Mouse (Mus musculus) heart, postnatal 0 days (tissue): ENCODE data around the gene Tas1r3. TPM values are rescaled to one million over a fixed set of nuclear protein-coding genes. Genes with fewer than 3 reads are reported as not detected.

ENCODE experiments used
- ATAC-seq: fragments of 200-750 bp; cut with Nextera tagmentation; 2 replicates; pipeline ENCODE4 v1.8.0; 2017; ENCODE audit warnings: low read depth, moderate number of reproducible peaks, moderate library complexity; ENCODE audit not compliant: insufficient read depth
- DNase-seq: peaks from one replicate; pipeline ENCODE4 v3.0.0-alpha.2; 2016; ENCODE audit warnings: low spot score
- H3K27ac ChIP-seq: fragments of 300-500 bp; sonication (generic); 2 replicates; pipeline ENCODE4 v1.5.1; 2014; ENCODE audit warnings: low read depth, mild to moderate bottlenecking
- H3K27me3 ChIP-seq: fragments of 300-500 bp; sonication (generic); 2 replicates; pipeline ENCODE4 v1.6.1; 2014; ENCODE audit warnings: low read length, mixed read lengths; ENCODE audit not compliant: control insufficient read depth, insufficient read depth
- H3K36me3 ChIP-seq: fragments of 300-500 bp; sonication (generic); replicated peaks from 2 replicates; pipeline ENCODE4 v1.6.1; 2014; ENCODE audit warnings: low read length, mixed read lengths; ENCODE audit not compliant: control insufficient read depth, insufficient read depth
- H3K4me1 ChIP-seq: fragments of 300-500 bp; sonication (generic); 2 replicates; pipeline ENCODE4 v1.6.1; 2014; ENCODE audit warnings: antibody characterized with exemption; ENCODE audit not compliant: control insufficient read depth, insufficient read depth
- H3K4me2 ChIP-seq: fragments of 300-500 bp; sonication (generic); 2 replicates; pipeline ENCODE4 v1.6.1; 2014; ENCODE audit warnings: low read depth, mild to moderate bottlenecking, low read length, moderate library complexity
- H3K4me3 ChIP-seq: fragments of 300-500 bp; sonication (generic); 2 replicates; pipeline ENCODE4 v1.5.1; 2014; ENCODE audit warnings: low read depth, low read length
- H3K9ac ChIP-seq: fragments of 300-500 bp; sonication (generic); replicated peaks from 2 replicates; pipeline ENCODE4 v1.6.1; 2014; ENCODE audit warnings: low read depth, low read length, mixed read lengths
- H3K9me3 ChIP-seq: fragments of 300-500 bp; sonication (generic); replicated peaks from 2 replicates; pipeline ENCODE4 v1.6.1; 2016; ENCODE audit warnings: low read length; ENCODE audit not compliant: control insufficient read depth
- CTCF ChIP-seq: IDR thresholded peaks from 2 replicates; pipeline ENCODE4 v1.5.1; 2016; ENCODE audit warnings: antibody characterized with exemption, control low read depth, low read depth
- EP300 ChIP-seq: IDR thresholded peaks from 2 replicates; pipeline ENCODE4 v1.6.1; 2016; ENCODE audit warnings: antibody characterized with exemption, low read depth
- WGBS: fragments of 180-500 bp; shearing (Covaris S2); extraction: QIAGEN DNeasy Blood & Tissue Kit; methylation state at CpG from one replicate; pipeline ENCODE4 v1.1.7; 2014; 5-methylcytosine and 5-hydroxymethylcytosine counted together
- polyA plus RNA-seq: library from polyadenylated mRNA; unstranded; fragments of >200 nt; fragmentation: Nextera tagmentation; extraction: Ambion mirVana; gene quantifications from 2 replicates; pipeline ENCODE4 v1.2.1, GENCODE M21; 2015
- total RNA-seq: library from RNA; depleted of rRNA; stranded (reverse); fragments of >200 nt; gene quantifications from 2 replicates; pipeline ENCODE4 v1.2.3, GENCODE M21; 2014; ENCODE audit warnings: low replicate concordance

The Tas1r3 gene
- total and polyA plus RNA-seq, 2 experiments from 2014 or later: 0.05 to 0.11 TPM

DNA sequence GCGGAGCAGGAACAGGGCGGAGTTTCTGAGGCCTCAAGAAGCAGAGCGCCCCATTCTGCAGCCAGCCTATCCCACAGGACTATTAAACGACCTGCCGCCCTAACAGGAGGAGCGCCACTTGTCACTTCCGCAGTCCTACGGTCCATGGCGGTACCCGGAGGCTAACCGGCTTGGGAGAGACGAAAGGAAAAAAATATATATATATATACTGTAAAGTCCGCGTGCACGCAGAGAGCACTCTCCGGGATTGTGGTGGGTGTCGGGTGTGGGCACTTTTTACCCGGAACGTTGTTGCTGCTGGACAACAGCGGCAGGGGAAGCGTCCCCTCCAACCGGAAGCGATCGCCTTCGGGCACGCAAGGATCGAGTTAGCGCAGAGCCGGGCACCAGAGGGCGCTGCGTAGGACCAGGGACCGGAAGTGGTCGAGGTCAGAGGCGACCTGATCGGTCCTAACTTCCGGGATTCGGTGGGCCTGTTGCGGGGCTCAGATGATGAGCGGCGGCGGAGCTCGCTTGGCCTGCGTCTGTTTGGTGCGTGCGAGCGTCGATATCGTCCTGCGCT is 31.9 kb downstream of the Tas1r3 start, which contains the start of gene Aurkaip1:
Gene Aurkaip1 (plus strand): TSS at position 68 of the 562 bp plus-strand sequence.
- peak within 1 kb of the TSS; percentile 72 for H3K4me3 ChIP-seq
- H3K36me3 ChIP-seq: peaks cover 25% of the 10 kb centered on the region
- ATAC-seq: peak; percentile 93
- H3K4me2 ChIP-seq: peak within 1 kb of the TSS; percentile 86
- H3K4me1 ChIP-seq: peaks cover 6% of the 10 kb centered on the region
- DNase-seq: peak; percentile 91
- H3K9me3 ChIP-seq: no peaks in the 10 kb centered on the region
- H3K27me3 ChIP-seq: no peaks in the 10 kb centered on the region
- TF ChIP-seq CTCF (peak; percentile 95), EP300 (no peak)
- WGBS: under 1% methylated on average over 48 of the region's 49 CpGs
- H3K27ac ChIP-seq: peak within 1 kb of the TSS; percentile 86
- H3K9ac ChIP-seq: peak within 1 kb of the TSS; percentile 81

DNA sequence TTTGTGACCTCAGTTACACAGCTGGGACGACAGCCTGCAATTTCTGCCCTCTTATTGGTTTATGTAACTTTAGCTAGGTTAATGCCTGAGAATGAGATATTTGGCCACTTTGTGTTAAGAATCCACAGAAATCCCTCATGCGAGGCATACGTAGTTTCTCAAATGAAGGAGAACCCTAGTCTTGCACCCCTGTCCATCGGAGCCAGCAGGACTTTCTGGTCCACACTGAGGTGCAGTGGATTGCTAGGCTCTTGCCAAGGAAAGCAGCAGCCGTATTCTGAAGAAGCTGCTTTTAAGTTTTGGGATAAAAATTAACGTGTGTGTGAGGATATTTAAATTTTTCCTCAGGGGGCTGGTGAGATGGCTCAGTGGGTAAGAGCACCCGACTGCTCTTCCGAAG is 32.6 kb downstream of the Tas1r3 start:
- H3K36me3 ChIP-seq: peaks cover 28% of the 10 kb centered on the region
- TF ChIP-seq CTCF (no peak), EP300 (no peak)
- DNase-seq (no peak), ATAC-seq (no peak)
- no peaks in the 10 kb centered on the region for H3K27me3 ChIP-seq
- peak overlapping the region; percentile 86 for H3K27ac ChIP-seq
- H3K4me2 ChIP-seq: peak overlapping the region; percentile 86
- no peak overlapping the region for H3K9ac ChIP-seq
- 52% methylated on average over 8 of the region's 8 CpGs for WGBS
- peaks cover 6% of the 10 kb centered on the region for H3K4me1 ChIP-seq
- H3K4me3 ChIP-seq: peak overlapping the region; percentile 72
- no peaks in the 10 kb centered on the region for H3K9me3 ChIP-seq

DNA sequence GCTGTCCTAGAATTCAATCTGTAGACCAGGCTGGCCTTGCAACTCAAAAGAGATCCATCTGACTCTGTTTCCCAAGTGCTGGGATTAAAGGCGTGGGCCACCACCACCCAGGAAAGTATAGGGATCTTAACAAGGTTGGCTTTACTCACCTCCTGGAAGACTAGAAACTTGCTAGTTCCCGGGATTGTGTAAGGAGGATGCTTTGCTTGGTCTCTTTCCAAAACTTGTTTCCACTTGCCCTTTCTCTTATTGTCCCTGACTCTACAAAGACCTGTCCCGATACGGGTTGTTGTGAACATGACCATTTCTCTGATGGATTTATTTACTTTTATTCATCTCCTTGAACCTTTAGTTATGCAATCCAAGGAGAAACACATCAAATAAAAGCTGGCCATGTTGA is 33.3 kb downstream of the Tas1r3 start:
- no peak overlapping the region for H3K4me2 ChIP-seq
- DNase-seq (no peak), ATAC-seq (no peak)
- H3K9me3 ChIP-seq: no peaks in the 10 kb centered on the region
- no peak overlapping the region for H3K27ac ChIP-seq
- no peak for TF ChIP-seq CTCF
- TF ChIP-seq EP300: no peak
- peaks cover 36% of the 10 kb centered on the region for H3K36me3 ChIP-seq
- WGBS: 81% methylated on average over 4 of the region's 4 CpGs
- no peaks in the 10 kb centered on the region for H3K27me3 ChIP-seq
- H3K9ac ChIP-seq: no peak overlapping the region
- no peak overlapping the region for H3K4me3 ChIP-seq
- H3K4me1 ChIP-seq: peaks cover 6% of the 10 kb centered on the region

DNA sequence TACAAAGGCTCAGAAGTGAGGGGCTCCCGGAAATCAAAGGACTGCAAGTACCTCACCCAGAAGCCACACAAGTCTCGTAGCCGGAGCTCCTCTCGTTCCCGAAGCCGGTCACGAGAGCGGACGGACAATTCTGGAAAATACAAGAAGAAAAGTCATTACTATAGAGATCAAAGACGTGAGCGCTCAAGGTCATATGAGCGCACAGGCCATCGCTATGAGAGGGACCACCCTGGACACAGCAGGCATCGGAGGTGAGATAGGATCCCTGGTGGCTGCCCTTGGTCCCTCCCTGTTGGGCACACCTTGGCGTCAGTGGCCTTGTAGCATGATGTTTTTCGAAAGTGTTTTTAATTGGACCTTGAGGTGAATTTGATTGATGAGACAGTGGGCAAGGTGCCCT is 39.7 kb downstream of the Tas1r3 start:
- WGBS: 89% methylated on average over 16 of the region's 16 CpGs
- Histone ChIP-seq H3K9me3 (no peaks in the 10 kb centered on the region), H3K27ac (no peak overlapping the region), H3K9ac (no peak overlapping the region), H3K4me2 (no peak overlapping the region), H3K36me3 (peaks cover 93% of the 10 kb centered on the region), H3K4me3 (no peak overlapping the region), H3K4me1 (no peaks in the 10 kb centered on the region), H3K27me3 (no peaks in the 10 kb centered on the region)
- ATAC-seq (no peak), DNase-seq (no peak)
- TF ChIP-seq CTCF: no peak
- no peak for TF ChIP-seq EP300

DNA sequence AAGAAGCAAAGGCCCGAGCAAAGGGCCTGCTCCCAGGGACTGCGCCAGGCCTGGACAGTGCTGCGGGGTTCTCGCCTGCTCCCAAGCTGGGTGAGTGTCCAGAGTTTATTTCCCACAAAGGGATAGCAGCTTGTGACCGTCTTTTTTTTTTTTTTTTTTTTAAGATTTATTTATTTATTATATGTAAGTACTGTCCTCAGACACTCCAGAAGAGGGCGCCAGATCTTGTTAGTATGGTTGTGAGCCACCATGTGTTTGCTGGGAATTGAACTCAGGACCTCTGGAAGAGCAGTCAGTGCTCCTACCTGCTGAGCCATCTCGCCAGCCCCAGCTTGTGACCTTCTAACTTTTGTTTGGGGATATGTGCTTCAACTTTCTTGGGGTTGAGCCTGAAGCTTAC is 42.1 kb downstream of the Tas1r3 start:
- Histone ChIP-seq H3K9ac (no peak overlapping the region), H3K27me3 (no peaks in the 10 kb centered on the region), H3K4me2 (no peak overlapping the region), H3K27ac (no peak overlapping the region), H3K36me3 (peaks cover 96% of the 10 kb centered on the region), H3K4me3 (no peak overlapping the region), H3K9me3 (no peaks in the 10 kb centered on the region), H3K4me1 (no peaks in the 10 kb centered on the region)
- 68% methylated on average over 7 of the region's 7 CpGs for WGBS
- DNase-seq (no peak), ATAC-seq (no peak)
- peak; percentile 25 for TF ChIP-seq CTCF
- TF ChIP-seq EP300: no peak

DNA sequence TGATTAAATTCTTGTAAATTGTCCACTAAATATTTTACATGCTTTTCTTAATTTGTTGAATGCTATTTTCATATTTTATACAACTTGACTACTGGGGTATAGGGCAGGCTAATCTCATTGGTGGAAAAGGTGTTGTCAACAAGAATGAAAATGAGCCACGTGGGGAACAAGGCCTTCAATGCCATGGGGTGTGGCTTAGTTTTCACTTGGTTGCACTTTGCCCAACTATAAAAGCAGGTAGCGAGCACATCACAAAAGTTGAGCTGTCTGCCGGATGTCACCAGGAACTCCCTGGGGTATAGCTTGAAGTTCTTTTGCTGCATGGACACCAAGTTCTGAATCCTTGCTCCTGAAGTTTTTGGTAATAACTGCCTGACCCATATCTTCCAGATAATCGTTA is 45.6 kb downstream of the Tas1r3 start:
- Histone ChIP-seq H3K4me3 (no peak overlapping the region), H3K9ac (no peak overlapping the region), H3K27ac (no peak overlapping the region), H3K9me3 (no peaks in the 10 kb centered on the region), H3K27me3 (no peaks in the 10 kb centered on the region), H3K4me1 (peaks cover 12% of the 10 kb centered on the region; the same call in 1 of the 2 replicates), H3K4me2 (no peak overlapping the region), H3K36me3 (peaks cover 84% of the 10 kb centered on the region)
- DNase-seq (no peak), ATAC-seq (no peak)
- TF ChIP-seq EP300 (no peak), CTCF (no peak)
- 78% methylated on average over 4 of the region's 4 CpGs for WGBS
